Mouse (Mus musculus) forebrain, embryonic 11.5 days (tissue): ENCODE results near the gene Ighmbp2. TPM values are rescaled to one million over a fixed set of nuclear protein-coding genes. Genes with fewer than 3 reads are reported as not detected.
"Not testable (repeated sequence)": the region's sequence is repeated elsewhere in the genome, so short reads cannot be mapped to it uniquely, and the experiment has no call there.

Experiments used
- ATAC-seq: fragments of 200-750 bp; cut with Nextera tagmentation; replicated peaks from 2 replicates; pipeline ENCODE4 v1.8.0; 2017; ENCODE audit warnings: moderate TSS enrichment; ENCODE audit not compliant: low FRiP score
- DNase-seq: peaks from one replicate; pipeline ENCODE4 v3.0.0-alpha.2; 2017; ENCODE audit warnings: low spot score
- H3K27ac ChIP-seq: fragments of 300-500 bp; sonication (generic); 2 replicates; pipeline ENCODE4 v1.5.1; 2014; ENCODE audit warnings: low read depth, low read length
- H3K27me3 ChIP-seq: fragments of 300-500 bp; sonication (generic); 2 replicates; pipeline ENCODE4 v1.6.1; 2014; ENCODE audit warnings: mild to moderate bottlenecking, low read length, mixed read lengths; ENCODE audit not compliant: control insufficient read depth, insufficient read depth
- H3K36me3 ChIP-seq: fragments of 300-500 bp; sonication (generic); 2 replicates; pipeline ENCODE4 v1.6.1; 2014; ENCODE audit warnings: mild to moderate bottlenecking, low read length, moderate library complexity, mixed read lengths; ENCODE audit not compliant: control insufficient read depth, insufficient read depth
- H3K4me1 ChIP-seq: fragments of 300-500 bp; sonication (generic); replicated peaks from 2 replicates; pipeline ENCODE4 v1.6.1; 2014; ENCODE audit warnings: low read length, mixed read lengths; ENCODE audit not compliant: control insufficient read depth, insufficient read depth
- H3K4me2 ChIP-seq: fragments of 300-500 bp; sonication (generic); 2 replicates; pipeline ENCODE4 v1.6.1; 2014; ENCODE audit warnings: low read depth, mild to moderate bottlenecking, low read length, moderate library complexity, mixed read lengths; ENCODE audit not compliant: severe bottlenecking
- H3K4me3 ChIP-seq: fragments of 300-500 bp; sonication (generic); 2 replicates; pipeline ENCODE4 v1.5.1; 2014; ENCODE audit warnings: low read depth, low read length
- H3K9ac ChIP-seq: fragments of 300-500 bp; sonication (generic); 2 replicates; pipeline ENCODE4 v1.6.1; 2014; ENCODE audit warnings: low read length
- H3K9me3 ChIP-seq: fragments of 300-500 bp; sonication (generic); 2 replicates; pipeline ENCODE4 v1.6.1; 2016; ENCODE audit warnings: low read length, mixed read lengths; ENCODE audit not compliant: control insufficient read depth
- WGBS: fragments of 180-500 bp; shearing (Covaris S2); extraction: QIAGEN DNeasy Blood & Tissue Kit; methylation state at CpG from one replicate; pipeline ENCODE4 v1.1.7; 2014; 5-methylcytosine and 5-hydroxymethylcytosine counted together
- microRNA-seq: library from miRNA; unstranded; fragments of <30 nt; microRNA quantifications from one replicate; pipeline ENCODE4, GENCODE M21; 2016; ENCODE audit not compliant: insufficient number of aligned reads
- polyA plus RNA-seq: library from polyadenylated mRNA; unstranded; fragments of >200 nt; fragmentation: Nextera tagmentation; extraction: Ambion mirVana; gene quantifications from 2 replicates; pipeline ENCODE4 v1.2.1, GENCODE M21; 2014

The Ighmbp2 gene
- polyA plus RNA-seq, 1 experiment from 2014 or later, result 10.1 TPM

DNA sequence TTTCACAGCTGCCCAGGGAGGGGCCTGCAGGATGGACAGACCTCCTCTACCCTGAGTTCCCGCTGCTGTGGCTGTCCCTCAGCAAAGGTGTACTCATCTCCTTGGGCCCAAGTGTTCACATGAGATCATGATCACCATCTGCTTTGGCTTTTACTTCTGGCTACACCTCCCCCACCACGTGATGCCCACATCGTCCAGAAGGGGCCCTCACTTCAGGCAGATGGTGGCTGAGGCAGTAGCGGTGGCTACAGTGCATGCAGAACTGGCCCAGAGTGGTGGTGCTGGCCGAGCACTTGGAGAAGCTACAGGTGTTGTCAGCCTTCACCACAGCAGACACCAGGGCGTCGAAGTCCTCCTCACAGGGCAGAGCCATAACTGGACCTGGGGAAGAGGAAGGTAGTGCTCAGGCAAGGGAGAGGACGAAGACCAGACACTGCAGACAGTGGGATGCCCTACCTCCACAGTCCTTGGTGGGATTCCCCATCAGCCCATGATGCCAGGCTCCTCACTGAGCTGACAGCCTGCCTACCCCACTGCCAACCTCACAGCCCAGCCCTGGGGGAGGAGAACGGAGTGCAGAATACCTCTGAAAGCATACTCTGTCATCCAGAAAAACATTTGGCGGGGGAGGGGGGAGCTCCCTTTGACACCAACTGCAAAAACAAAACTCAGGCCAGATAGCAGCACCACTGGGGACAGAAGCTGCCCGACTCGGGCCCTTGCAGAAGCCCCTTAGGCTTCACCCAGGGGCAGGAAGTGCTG is 20.9 kb downstream of the Ighmbp2 start:
- Histone ChIP-seq H3K4me1 (no peaks in the 10 kb centered on the region), H3K4me2 (no peak overlapping the region), H3K36me3 (peaks cover 4% of the 10 kb centered on the region; the same call in 1 of the 2 replicates), H3K9me3 (no peaks in the 10 kb centered on the region), H3K9ac (no peak overlapping the region), H3K4me3 (no peak overlapping the region), H3K27ac (no peak overlapping the region), H3K27me3 (no peaks in the 10 kb centered on the region)
- WGBS, result 88% methylated on average over 12 of the region's 12 CpGs
- ATAC-seq (no peak), DNase-seq (peak; percentile 41)

DNA sequence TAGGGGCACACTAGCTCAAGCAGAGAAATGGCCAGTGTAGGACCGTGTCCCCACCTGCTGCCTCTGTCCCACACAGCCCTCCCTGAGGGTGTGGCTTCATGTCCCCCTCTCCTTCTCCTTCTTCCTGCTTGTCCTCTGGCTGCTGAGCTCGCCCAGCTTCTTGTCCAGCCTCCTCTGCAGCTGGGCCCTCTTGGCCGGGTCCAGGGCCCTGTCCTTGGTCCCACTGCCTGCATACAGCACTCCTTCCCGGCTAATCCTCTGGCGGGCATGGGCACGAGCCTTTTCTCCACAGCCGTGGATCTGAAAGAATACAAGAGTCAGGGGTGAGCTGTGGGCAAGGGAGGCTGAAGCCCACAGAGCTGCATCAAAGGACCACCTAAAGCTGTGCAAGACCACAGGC is 21.5 kb downstream of the Ighmbp2 start:
- no peak overlapping the region for H3K4me2 ChIP-seq
- no peak overlapping the region for H3K27ac ChIP-seq
- H3K4me1 ChIP-seq, result no peaks in the 10 kb centered on the region
- H3K36me3 ChIP-seq, result peaks cover 4% of the 10 kb centered on the region; the same call in 1 of the 2 replicates
- H3K9ac ChIP-seq, result no peak overlapping the region
- no peak overlapping the region for H3K4me3 ChIP-seq
- DNase-seq (peak; percentile 42), ATAC-seq (no peak)
- H3K9me3 ChIP-seq, result no peaks in the 10 kb centered on the region
- WGBS, result 93% methylated on average over 7 of the region's 7 CpGs
- H3K27me3 ChIP-seq, result no peaks in the 10 kb centered on the region

DNA sequence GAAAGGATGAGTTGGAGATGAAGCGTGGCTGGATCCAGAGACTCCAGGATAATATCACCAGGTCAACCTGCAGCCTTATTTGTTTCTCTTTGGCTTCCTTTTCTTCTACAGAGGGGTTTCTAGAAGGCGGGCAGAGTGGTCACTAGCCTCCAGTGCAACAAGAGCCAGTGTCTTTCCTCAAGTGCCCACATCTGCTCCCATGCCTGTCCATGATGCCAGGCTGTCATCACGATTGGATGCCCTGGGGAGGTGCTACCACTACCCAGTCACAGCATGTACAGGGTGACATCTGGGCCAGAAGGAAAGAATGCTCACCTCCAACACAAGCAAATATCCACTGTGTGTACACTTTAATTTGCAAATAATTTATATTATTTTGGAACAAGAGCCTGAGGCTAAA is 22.2 kb downstream of the Ighmbp2 start:
- WGBS, result 89% methylated on average over 3 of the region's 3 CpGs
- H3K27ac ChIP-seq, result no peak overlapping the region
- no peaks in the 10 kb centered on the region for H3K27me3 ChIP-seq
- ATAC-seq (no peak), DNase-seq (peak; percentile 33)
- H3K4me3 ChIP-seq, result no peak overlapping the region
- no peaks in the 10 kb centered on the region for H3K4me1 ChIP-seq
- no peak overlapping the region for H3K9ac ChIP-seq
- peaks cover 4% of the 10 kb centered on the region; the same call in 1 of the 2 replicates for H3K36me3 ChIP-seq
- no peak overlapping the region for H3K4me2 ChIP-seq
- H3K9me3 ChIP-seq, result no peaks in the 10 kb centered on the region

DNA sequence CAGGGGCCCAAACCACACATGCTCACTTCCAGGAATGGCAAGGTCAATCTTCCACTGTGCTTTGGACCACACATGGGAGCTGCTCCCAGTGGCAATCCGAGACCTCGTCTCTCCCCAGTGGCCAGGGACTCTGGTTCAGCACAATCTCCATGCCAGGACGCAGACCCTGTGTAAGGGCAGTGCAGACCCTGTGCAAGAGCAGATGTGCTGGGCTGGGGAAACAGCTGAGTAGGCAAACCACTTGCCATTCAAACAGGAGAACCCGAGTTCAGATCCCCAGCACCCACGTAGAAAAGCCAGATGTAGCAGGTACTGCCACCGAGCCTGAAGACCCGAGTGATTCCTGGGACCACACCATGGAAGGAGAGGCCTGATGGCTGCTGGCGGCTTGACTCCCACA is 22.8 kb downstream of the Ighmbp2 start:
- Histone ChIP-seq H3K27me3 (no peaks in the 10 kb centered on the region), H3K4me3 (no peak overlapping the region), H3K9ac (no peak overlapping the region), H3K4me1 (no peaks in the 10 kb centered on the region), H3K27ac (no peak overlapping the region), H3K4me2 (no peak overlapping the region), H3K9me3 (no peaks in the 10 kb centered on the region), H3K36me3 (peaks cover 3% of the 10 kb centered on the region; the same call in 1 of the 2 replicates)
- 94% methylated on average over 8 of the region's 8 CpGs for WGBS
- DNase-seq, result no peak
- ATAC-seq, result no peak

DNA sequence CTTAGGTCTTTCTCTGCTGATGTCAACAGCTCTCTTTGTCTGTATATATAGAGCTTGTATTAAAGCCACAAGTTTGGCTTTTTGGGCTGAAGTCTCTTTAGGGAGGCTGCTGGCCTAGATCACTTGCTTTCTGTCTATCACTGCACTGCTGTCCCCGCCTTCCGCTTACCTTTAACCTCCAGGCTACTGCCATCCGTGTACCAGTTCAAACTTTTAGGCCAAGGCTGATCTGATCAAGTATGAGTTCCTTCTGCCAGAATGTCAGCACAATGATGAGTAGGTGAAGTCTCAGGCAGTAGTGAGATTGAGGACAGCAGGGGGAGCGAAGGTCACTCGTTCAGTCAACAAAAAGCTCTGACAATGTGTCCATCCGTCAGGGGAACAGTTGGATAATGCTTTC is 57.6 kb downstream of the Ighmbp2 start:
- H3K4me3 ChIP-seq, H3K4me1 ChIP-seq, H3K36me3 ChIP-seq, ATAC-seq, H3K27me3 ChIP-seq, H3K4me2 ChIP-seq, H3K9me3 ChIP-seq, DNase-seq, H3K9ac ChIP-seq, H3K27ac ChIP-seq: not testable (repeated sequence)
- WGBS, result 89% methylated on average over 3 of the region's 6 CpGs

DNA sequence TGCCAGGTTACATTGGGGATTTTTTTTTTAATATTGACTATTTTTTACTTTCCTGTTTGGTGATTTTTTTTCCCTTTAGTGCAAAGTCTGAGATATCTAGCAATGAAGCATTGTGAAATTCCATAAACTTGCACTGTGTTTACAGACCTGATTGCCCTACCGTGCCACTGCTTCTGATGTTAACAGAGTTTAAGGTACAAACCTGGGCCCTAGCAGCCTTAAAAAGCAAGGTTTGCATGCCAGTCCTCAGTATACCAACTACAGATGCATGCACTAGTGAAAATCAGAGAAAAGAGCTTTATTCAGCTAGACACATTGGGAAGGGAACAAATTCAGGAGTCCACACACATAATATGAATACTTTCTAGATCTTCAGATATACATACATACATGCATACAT is 67.9 kb downstream of the Ighmbp2 start:
- not testable (repeated sequence) for DNase-seq, H3K9me3 ChIP-seq, H3K9ac ChIP-seq, H3K27ac ChIP-seq, H3K36me3 ChIP-seq, H3K27me3 ChIP-seq, H3K4me2 ChIP-seq, H3K4me1 ChIP-seq, ATAC-seq, H3K4me3 ChIP-seq
- WGBS, result 93% methylated on average over 1 of the region's 1 CpGs

Small RNAs within 50 kb of the gene (microRNA-seq; reads per million reads assigned to microRNA genes)
- gene Mir6984, result not detected

Other genes starting within 250 kb of the Ighmbp2 start
- gene Mrpl21, start 116 bp downstream of the Ighmbp2 start, polyA plus RNA-seq, result 122 and 131 TPM in 2 replicates
- 10.0 and 10.4 TPM in 2 replicates for gene Cpt1a, start 39.3 kb upstream of the Ighmbp2 start, polyA plus RNA-seq
- 0.27 and 0.29 TPM in 2 replicates for gene Tesmin, start 105.8 kb upstream of the Ighmbp2 start, polyA plus RNA-seq
- gene Gal, start 131.5 kb upstream of the Ighmbp2 start, polyA plus RNA-seq, result 1.1 TPM in 2 replicates